Comparison of ENCODE assay signal across 32 mouse cellular contexts in the genomic region with DNA sequence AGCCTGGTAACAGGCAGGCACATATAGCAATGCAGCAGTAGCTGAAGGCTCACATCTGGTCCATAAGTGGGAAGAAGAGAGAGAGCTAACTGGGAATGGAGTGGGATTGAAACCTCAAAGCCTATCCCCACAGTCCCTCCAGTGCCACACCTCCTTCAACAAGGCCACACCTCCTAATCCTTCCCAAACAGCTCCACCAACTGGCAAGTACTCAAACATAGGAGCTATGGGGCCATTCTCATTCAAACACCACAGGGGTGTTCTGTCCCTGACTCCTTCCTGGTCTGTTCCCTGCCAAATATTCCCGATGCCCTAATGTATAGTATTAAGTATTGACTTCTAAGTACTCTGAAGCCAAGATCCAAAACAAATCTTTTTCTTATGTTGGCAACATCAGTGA.
"Had no signal": no experiment of that assay in that cellular context is flagged by ENCODE, and none has a peak within 500 bp of the region (broad histone marks: within the 10 kb centered on the region; RNA-seq: fewer than 3 reads in every experiment).

No protein-coding gene starts in this region.

- H3K4me1 ChIP-seq: limb, embryonic 10.5 days; limb, embryonic 12.5 days; limb, embryonic 13.5 days; limb, embryonic 15.5 days; liver, embryonic 12.5 days; liver, embryonic 13.5 days; liver, embryonic 15.5 days; lung, embryonic 15.5 days; megakaryocyte, embryonic 14.5 days; midbrain, embryonic 10.5 days; midbrain, embryonic 12.5 days; midbrain, embryonic 13.5 days; midbrain, embryonic 15.5 days; neural tube, embryonic 12.5 days had no signal

- H3K36me3 ChIP-seq: limb, embryonic 10.5 days; limb, embryonic 12.5 days; limb, embryonic 13.5 days; limb, embryonic 15.5 days; liver, embryonic 12.5 days; liver, embryonic 13.5 days; liver, embryonic 15.5 days; lung, embryonic 15.5 days; midbrain, embryonic 10.5 days; midbrain, embryonic 12.5 days; midbrain, embryonic 13.5 days; midbrain, embryonic 15.5 days; neural tube, embryonic 12.5 days had no signal

- H3K4me2 ChIP-seq: limb, embryonic 12.5 days; limb, embryonic 13.5 days; limb, embryonic 15.5 days; liver, embryonic 11.5 days; liver, embryonic 12.5 days; liver, embryonic 13.5 days; liver, embryonic 15.5 days; lung, embryonic 14.5 days; lung, embryonic 15.5 days; midbrain, embryonic 11.5 days; midbrain, embryonic 12.5 days; midbrain, embryonic 13.5 days; midbrain, embryonic 15.5 days; neural tube, embryonic 12.5 days had no signal

- H3K9ac ChIP-seq: limb, embryonic 12.5 days; limb, embryonic 13.5 days; limb, embryonic 15.5 days; liver, embryonic 12.5 days; liver, embryonic 13.5 days; liver, embryonic 14.5 days; liver, embryonic 15.5 days; liver, postnatal 0 days; lung, embryonic 14.5 days; lung, embryonic 15.5 days; midbrain, embryonic 12.5 days; midbrain, embryonic 13.5 days; midbrain, embryonic 15.5 days; neural tube, embryonic 12.5 days had no signal

- H3K27me3 ChIP-seq: limb, embryonic 12.5 days; limb, embryonic 13.5 days; limb, embryonic 15.5 days; liver, embryonic 12.5 days; liver, embryonic 13.5 days; liver, embryonic 15.5 days; lung, embryonic 15.5 days; midbrain, embryonic 12.5 days; midbrain, embryonic 13.5 days; midbrain, embryonic 15.5 days; neural tube, embryonic 12.5 days had no signal

- DNase-seq: left cerebral cortex, postnatal 4 days; liver; liver, embryonic 13.5 days; liver, postnatal 0 days; lung, adult 18-20 months; lung, adult 2 months; lung, embryonic 14.5 days; lung, postnatal 10 days; lung, postnatal 14 days; lung, postnatal 36 days; lung, postnatal 4 days; midbrain, embryonic 14.5 days had no signal

- H3K9me3 ChIP-seq: limb, embryonic 10.5 days; limb, embryonic 13.5 days; limb, embryonic 15.5 days; liver, embryonic 13.5 days; liver, embryonic 15.5 days; lung, embryonic 15.5 days; midbrain, embryonic 10.5 days; midbrain, embryonic 12.5 days; midbrain, embryonic 13.5 days; midbrain, embryonic 15.5 days; neural tube, embryonic 12.5 days had no signal

- H3K4me3 ChIP-seq: limb, embryonic 10.5 days; limb, embryonic 12.5 days; limb, embryonic 13.5 days; limb, embryonic 15.5 days; liver, embryonic 12.5 days; liver, embryonic 13.5 days; liver, embryonic 15.5 days; lung, embryonic 15.5 days; megakaryocyte, embryonic 14.5 days; midbrain, embryonic 10.5 days; midbrain, embryonic 12.5 days; midbrain, embryonic 13.5 days; midbrain, embryonic 15.5 days; myocyte; neural tube, embryonic 12.5 days had no signal

- H3K27ac ChIP-seq: limb, embryonic 10.5 days; limb, embryonic 12.5 days; limb, embryonic 13.5 days; limb, embryonic 15.5 days; liver, embryonic 12.5 days; liver, embryonic 13.5 days; liver, embryonic 14.5 days; liver, embryonic 15.5 days; lung, embryonic 15.5 days; macrophage; midbrain, embryonic 10.5 days; midbrain, embryonic 12.5 days; midbrain, embryonic 13.5 days; midbrain, embryonic 15.5 days; neural tube, embryonic 12.5 days had no signal

- ATAC-seq: liver, embryonic 12.5 days; liver, postnatal 0 days; lung, postnatal 0 days; midbrain, embryonic 13.5 days; midbrain, embryonic 15.5 days; midbrain, embryonic 16.5 days had no signal
